Comparison of ENCODE assay signal across 13 mouse cellular contexts in the genomic region with DNA sequence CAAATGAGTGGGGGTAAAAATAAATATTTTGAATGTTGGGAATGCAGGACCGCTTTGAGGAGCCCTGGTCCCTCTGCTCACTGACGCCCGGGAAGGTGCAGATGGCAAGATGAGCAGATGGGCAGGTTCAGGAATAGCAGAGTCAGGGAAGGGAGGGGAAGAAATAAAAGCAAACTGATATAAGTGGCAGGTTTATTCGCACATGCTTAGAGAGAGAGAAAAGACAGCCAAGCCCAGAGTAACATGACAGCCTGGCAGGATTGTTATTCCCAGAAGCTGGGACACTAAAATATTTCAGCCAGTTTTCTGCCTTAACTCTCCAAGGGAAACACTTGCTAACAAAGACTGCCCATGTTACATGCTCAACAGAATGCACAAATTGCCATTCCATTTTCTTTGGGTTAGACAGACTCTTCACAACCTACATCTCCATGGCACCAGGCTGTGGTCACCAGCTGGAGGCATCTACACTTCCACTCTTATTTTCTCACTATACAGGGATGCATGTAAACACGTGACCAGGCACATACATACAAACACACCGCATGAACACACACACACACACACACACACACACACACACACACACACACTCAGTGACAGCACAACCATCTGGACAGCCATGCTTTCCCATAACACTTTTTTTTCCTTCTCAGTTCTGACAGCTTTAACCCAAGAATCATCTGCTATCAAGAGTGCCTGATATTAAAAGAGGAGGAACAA.
DNase-seq lines count a peak whose midpoint lies in the region.
"Had no signal": no experiment of that assay in that cellular context is flagged by ENCODE, and none has a peak within 500 bp of the region (broad histone marks: within the 10 kb centered on the region; RNA-seq: fewer than 3 reads in every experiment).

No protein-coding gene starts in this region.

- peak; percentile 49 to 56 for DNase-seq in cerebellum, postnatal 14 days
- no peak for DNase-seq in cerebellum, adult 8-10 months
- peak; percentile 23 to 24 for DNase-seq in layer of hippocampus, postnatal 10 days (ENCODE audit: low spot score in 2 of 2)
- no peak for DNase-seq in layer of hippocampus, adult 9-11 months
- peak; percentile 61 for DNase-seq in brain, adult 2 months (ENCODE audit: low read depth, low spot score)
- DNase-seq in cerebellum, postnatal 25 days: peak; percentile 41 to 63
- no peak for DNase-seq in liver
- no peak for DNase-seq in heart, adult 18-20 months
- DNase-seq: adrenal gland, postnatal 25 days; B cell, adult 2 months; kidney, postnatal 4 days; layer of hippocampus, postnatal 36 days; thymus, postnatal 36 days had no signal

Comparison
In these comparisons a context has a peak if more than half of its experiments do, and no peak if none do; other contexts are left out.
1. DNase-seq: peak in cerebellum, postnatal 14 days (2 of 2), layer of hippocampus, postnatal 10 days (2 of 2), brain, adult 2 months (single experiment) and cerebellum, postnatal 25 days (2 of 2); none in cerebellum, adult 8-10 months (single experiment), layer of hippocampus, adult 9-11 months (single experiment), liver (single experiment) and heart, adult 18-20 months (0 of 2).